Mouse (Mus musculus): ENCODE results near the gene Gprc6a.

Gene Gprc6a

DNA sequence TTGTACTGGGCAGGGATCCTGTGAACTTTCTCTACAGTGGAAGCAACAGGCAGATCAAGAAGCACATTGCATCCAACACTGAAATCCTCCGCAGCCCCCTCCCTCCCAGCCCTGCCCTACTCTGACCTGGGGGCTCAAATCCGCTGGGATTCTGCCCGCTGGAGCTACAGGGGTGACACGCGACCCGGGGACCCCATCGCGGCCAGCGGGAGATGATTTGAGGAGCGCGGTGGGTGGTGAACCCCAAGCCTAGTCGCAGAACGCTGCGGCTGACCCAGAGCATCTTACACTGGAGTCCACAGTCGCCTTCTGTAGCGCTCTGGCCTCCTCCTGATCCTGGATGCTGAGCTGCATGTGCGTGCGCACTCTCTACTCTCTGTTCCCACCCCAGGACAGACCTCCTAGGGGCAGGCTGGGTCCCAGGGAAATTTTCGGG, 41.1 kb downstream of the Gprc6a start, which contains the start of gene Fam162b:
Fam162b (minus strand) TSS at position 379 of the 436 bp plus-strand sequence.
- no peak for DNase-seq (ENCODE audit: low spot score)

DNA sequence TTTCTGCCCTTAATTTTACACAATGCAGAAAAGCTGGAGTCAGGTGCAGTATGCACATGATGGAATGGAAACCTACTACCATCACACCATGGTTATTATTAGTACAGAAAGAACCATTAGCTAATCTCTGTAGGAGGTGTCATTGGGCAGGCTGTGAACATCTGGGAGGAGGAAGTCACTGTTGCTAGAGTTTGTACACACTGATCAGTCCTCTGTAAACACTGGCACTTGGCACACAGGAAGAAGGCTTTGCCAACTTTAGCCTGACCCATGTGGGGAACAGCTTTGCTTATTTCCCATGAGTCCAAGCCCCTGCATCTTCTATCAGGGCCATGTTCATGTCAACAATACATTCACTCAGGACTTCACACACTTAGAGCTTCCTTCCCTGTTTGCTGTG, 46.3 kb downstream of the Gprc6a start:
- DNase-seq (ENCODE audit: low spot score) = no peak

DNA sequence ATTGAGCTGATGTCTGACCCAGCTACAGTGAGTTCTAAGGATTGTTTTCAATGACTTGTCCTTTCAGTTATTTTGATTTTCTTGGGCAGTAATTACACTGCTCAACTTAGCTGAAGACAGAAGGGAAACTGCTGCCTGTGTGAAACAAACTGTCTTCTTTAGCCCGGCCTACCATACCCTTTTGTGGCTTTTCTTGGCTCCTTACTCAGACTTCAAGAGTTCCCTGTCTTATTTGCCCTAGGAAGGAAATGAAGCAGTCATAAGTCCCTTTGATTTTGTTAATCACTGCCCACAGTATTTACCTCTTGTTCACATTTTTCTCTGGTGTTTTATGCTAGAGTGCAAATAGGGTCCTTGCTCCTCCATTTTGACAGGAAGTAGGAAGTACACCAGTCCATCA, 46.9 kb downstream of the Gprc6a start:
- no peak for DNase-seq (ENCODE audit: low spot score)

DNA sequence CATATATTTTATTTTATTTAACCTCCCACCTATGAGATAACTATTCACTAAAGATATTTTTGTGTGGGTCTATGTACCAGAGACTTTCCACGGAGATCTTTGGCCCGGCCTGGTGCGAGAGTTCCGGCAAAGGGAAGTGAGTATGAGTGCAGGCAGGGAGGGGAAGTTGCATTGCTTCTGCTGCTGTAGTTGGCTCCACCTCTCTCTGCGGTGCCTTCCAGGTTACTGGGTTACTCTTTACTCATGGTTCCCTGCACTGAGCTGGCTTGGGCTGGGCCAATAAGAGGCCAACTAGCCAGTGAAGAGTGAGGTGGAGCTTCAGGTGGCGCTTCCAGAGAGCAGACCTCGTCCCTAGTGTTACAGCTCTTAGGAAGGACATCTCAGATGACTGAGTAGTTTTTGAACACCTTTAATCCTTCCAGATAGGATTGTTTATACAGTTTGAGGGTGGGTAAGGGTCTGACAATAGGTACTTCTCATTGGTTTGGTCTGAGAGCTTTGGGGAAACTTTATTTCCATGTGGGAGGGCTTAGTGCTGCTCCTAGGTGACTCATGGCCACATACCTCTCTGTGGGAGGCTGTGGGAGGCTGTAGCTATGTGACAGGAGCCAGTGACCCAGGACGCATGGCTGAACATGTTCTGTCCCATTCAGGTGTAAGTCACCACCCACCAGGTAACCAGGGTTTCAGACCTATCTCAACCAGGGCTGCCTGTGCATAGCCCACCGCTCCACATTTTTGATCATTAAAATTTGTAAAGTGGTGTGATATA, 59.9 kb downstream of the Gprc6a start:
- DNase-seq (ENCODE audit: low spot score) = no peak

Data from c-Kit-positive CD71-positive TER-119-positive erythroid progenitor cells, embryonic 14.5 days (primary cell).